Mouse (Mus musculus): ENCODE data around the gene Gale.
A peak's percentile ranks its signal among the peaks of the same experiment; 100 is the strongest.
"Not testable (repeated sequence)": the region's sequence is repeated elsewhere in the genome, so short reads cannot be mapped to it uniquely, and the experiment has no call there.

Gene Gale

GRCm38 (mm10) chr4:135970585-135970984, 7.1 kb downstream of the Gale start:
- DNase-seq (ENCODE audit: low spot score): no peak

- no peak for DNase-seq (ENCODE audit: low spot score)
Observed at GRCm38 (mm10) chr4:135971805-135972555, 8.5 kb downstream of the Gale start.

GRCm38 (mm10) chr4:135972556-135972906, 9.0 kb downstream of the Gale start, which contains the start of gene Lypla2:
Gene Lypla2 (minus strand): TSS chr4:135972626.
- peak; percentile 85 for DNase-seq (ENCODE audit: low spot score)

DNA sequence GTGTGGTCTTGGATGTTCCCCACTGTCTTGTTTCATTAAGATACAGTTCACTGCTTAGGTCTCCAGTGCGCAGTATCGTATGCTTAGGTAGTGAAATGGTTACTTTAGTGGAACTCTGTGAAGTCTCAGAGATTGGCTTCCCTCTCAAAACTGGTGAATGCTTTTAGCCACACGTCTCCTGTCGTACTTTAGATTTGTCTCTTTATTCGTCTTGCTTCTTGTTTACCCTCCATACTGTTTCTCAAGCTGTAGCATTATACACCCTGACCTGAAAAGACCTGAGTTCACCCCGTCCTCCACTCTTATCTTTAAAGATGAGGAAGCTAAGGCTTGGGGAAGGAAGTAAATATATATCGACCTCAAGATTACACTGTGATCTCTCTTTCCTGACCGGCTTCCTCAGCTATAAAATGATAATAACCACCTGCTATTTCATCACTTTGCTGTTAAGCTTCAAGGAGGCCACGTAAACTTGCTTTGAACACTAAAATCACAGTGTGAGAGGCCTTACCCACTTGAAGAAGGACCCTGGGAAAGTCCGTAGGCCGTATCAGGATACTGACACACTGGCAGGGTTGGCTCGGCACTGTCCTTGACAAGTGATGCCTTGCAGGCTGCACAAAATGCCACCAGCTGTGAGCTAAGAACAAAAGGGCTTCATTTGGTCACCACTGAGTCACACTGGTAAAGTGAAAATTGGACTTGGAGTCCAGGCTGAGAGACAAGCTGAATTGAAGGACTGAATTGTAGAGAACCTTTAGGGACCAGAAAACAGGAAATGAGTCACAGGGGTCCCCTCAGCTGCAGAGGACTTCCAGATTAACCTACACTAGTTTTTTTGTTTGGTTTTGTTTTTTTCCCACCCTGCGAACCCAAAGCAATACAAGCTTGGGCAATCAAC, 9.6 kb downstream of the Gale start:
- DNase-seq (ENCODE audit: low spot score): no peak

DNA sequence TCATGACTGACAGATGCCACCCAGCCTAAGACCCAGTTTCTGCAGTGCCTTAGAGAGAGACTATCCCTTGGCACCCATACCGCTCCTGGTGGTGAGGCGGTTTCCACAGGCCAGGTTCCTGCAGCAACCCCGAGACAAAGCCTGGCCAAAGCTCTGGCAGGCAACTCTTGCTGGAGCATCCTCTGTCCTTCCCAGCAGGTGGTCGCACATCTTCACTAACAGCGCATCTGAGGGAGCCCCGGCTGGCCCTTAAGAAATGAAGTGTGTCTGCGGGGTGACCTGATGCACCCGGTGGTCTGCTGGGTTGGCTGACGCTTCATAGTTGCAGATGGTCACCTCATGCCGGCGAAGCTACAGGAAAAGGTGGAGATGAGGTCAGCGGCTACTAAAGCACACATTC, 12.6 kb downstream of the Gale start:
- no peak for DNase-seq (ENCODE audit: low spot score)

- DNase-seq (ENCODE audit: low spot score): not testable (repeated sequence)
Observed at GRCm38 (mm10) chr4:135980223-135980622, 16.7 kb downstream of the Gale start.

DNA sequence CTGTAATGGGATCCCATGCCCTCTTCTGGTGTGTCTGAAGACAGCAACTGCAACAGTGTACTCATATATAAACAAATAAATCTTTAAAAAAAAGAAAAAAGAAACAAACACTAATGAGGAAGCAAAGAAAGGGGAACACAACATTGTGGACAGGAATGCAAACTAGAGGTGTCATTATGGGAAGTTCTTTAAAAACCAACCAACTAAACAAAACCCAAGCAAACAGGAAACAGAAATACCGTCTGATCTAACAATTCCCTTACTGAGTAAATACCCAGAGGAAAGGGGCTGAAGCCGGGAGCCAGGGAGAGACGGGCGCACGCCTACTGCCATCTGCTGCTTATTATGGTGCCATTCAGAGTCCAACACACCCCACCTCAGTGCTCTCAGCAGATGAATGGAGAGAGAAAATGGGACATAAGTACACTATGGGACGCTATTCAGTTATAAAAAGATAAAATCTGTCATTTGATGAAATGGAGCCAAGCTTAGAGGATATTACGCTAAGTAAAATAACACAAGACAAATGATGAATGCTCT, 18.1 kb downstream of the Gale start:
- no peak for DNase-seq (ENCODE audit: low spot score)

- no peak for DNase-seq (ENCODE audit: low spot score)
Observed at GRCm38 (mm10) chr4:135984556-135984955, 21.0 kb downstream of the Gale start.

DNA sequence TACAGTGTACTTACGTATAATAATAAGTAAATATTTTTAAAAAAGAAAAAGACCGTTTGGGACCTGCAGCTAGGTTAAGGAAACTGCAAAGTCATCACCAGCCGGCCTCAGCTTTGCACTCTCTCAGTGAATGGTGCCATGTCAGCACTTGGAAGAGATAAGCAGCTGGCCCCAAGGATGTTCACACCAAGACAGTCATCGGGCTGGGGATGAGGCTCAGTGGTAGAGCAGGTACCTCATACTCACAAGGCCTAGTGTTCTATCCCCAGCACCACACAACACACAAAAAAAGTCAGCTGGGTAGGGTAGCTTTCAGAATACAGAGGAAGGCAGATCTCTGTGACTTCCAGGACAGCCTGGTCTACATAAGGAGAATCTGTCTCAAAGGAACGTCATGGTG, 21.7 kb downstream of the Gale start:
- peak; percentile 50 for DNase-seq (ENCODE audit: low spot score)

GRCm38 (mm10) chr4:135985769-135986168, 22.2 kb downstream of the Gale start:
- DNase-seq (ENCODE audit: low spot score): no peak

DNA sequence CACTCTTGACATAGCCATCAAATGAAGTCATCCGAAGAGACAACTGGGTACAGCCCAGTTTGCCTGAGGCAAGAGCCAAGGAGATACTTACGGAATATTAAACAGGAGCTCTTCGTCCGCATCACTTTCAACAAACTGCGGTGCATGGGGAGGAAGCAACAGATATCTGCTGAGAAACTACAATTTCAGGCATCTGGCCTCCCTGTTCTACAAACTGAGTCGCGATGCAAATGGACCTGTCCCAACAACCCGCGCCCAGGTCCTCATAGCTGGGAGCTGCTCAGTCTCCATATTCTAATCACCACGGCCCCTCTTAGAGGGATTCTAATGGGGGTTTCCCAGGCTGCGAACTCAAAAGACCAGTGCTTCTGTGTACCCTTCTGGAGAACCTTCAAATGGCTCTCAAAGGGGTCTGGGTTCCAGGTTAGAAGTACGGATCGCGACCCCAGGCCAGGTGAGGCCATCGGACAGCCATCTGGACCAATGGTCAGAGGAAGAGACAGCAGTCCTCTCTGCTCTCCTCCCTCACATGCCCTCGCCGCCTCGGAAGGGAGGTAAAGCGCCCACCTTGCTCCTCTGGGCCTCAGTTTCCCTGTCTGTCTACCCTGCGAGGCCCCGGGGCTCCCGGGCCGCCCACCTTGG, 22.9 kb downstream of the Gale start:
- no peak for DNase-seq (ENCODE audit: low spot score)

- DNase-seq (ENCODE audit: low spot score): peak; percentile 93
Observed at GRCm38 (mm10) chr4:135986943-135987710, 23.6 kb downstream of the Gale start, which contains the start of gene Pithd1. Gene Pithd1 (minus strand): TSS chr4:135987264.

DNA sequence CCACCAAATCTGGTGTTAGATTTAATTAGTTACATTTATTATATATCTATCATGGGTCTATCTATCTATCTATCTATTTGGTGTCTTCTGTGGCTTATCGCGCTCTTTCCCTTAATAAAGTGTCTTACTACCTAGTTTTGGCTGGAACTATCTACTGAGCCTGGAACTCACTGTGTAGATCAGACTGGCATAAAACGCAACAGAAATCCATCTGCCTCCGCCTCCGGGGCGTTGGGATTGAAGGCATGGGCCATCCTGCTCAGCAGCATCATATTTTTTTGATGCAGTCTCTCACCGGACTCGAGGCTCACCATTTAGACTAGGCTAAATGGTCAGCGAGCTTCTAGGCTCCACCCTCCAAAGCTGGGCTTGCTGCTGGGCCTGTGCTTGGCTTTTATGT, 24.2 kb downstream of the Gale start:
- DNase-seq (ENCODE audit: low spot score): no peak

DNA sequence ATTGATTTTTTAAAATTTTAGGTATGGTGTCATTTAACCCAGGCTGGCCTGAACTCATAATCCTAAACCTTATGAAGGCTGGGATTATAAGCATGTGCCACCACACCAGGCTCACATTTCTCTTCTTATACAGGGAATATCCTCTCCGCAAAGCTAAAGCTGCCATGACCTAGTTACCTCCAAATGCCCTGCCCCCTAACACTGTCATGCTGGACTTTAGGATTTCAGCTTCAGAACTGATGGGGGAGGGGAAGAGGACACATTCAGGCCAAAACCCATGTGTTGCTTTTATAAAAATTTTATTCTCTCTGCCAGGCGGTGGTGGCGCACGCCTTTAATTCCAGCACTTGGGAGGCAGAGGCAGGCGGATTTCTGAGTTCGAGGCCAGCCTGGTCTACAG, 30.4 kb downstream of the Gale start:
- DNase-seq (ENCODE audit: low spot score): no peak

DNA sequence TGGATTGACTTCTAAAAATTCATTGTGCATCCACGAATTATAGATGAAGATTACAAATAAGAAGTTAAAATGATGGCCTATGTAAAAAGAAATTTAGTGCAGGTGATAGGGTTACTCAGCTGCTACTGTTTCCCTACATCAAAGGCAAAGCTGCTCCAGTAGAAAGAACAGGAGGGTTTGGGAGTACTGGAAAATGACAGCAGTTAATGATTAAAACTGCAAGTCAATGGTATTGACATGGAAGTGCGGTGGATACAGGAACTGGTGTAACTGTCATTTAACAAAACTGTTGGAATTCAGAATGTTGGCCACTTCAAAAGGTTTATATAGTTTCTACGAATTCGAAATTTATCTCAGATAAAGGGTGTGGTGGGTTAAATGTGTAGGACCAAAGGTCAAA, 31.6 kb downstream of the Gale start:
- DNase-seq (ENCODE audit: low spot score): no peak

GRCm38 (mm10) chr4:136004107-136004675, 40.7 kb downstream of the Gale start:
- DNase-seq (ENCODE audit: low spot score): no peak

DNA sequence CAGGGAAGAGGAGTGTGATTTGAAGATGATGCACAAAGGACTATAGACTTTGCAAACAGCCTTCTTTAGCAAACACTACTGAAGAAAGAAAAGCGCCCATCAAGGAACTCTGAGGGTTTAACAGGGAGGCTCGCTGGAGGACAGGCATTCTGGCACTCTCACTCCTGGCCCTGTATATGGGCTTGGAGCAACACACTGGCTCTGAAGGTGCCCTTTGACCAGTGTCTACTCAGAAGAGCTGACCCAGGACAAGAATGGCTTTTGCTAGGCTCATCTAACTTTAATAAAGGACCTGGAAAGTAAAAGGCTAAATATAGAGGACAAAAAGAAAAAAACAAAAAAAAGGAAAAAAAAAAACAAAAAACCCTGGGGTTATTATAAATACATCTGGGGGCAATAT, 41.4 kb downstream of the Gale start:
- no peak for DNase-seq (ENCODE audit: low spot score)

DNA sequence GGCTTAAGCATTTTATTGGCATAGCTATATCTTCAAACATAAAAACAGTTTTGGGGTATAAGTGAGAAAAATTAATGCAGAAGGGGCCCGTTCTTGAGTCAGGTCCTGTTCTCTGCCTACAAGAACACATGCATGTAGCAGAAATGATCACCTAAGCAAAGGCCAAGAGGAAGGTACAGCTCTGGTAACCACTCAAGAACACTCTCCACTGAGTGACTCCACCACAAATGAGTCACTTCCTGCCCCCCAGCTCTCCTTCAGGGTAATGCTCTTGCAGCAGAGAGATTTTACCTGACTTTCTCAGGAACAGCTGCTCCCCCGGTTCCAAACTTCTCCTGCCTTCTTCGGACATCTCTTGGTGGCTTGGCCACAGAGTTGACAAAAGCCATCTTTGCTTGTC, 43.3 kb downstream of the Gale start:
- no peak for DNase-seq (ENCODE audit: low spot score)

GRCm38 (mm10) chr4:136008782-136009447, 45.4 kb downstream of the Gale start:
- DNase-seq (ENCODE audit: low spot score): peak; percentile 82

DNA sequence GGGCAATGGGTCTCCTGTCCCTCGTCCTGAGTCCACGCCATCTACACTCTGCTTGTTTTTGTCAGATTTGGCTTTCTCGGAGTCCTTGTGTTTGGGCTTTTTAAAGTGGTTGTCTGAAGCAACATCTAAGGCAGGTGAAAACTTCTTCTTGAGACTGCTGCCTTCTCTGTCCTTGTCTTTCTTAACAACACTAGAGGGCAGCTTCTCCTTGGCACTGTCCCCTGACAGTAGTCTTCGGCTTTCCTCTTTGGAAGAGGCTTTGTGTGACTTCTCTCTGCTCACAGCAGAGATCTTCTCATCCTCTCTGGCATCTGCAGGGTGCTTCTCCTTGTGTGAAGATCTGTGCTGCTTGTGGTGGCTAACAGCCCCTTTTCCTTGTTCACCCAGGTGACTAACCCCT, 47.1 kb downstream of the Gale start:
- DNase-seq (ENCODE audit: low spot score): no peak

Measured in yolk sac, embryonic 10.5 days (tissue).